Mouse (Mus musculus): ENCODE data around the gene Sh3rf3.
A peak's percentile ranks its signal among the peaks of the same experiment; 100 is the strongest.

The Sh3rf3 gene

DNA sequence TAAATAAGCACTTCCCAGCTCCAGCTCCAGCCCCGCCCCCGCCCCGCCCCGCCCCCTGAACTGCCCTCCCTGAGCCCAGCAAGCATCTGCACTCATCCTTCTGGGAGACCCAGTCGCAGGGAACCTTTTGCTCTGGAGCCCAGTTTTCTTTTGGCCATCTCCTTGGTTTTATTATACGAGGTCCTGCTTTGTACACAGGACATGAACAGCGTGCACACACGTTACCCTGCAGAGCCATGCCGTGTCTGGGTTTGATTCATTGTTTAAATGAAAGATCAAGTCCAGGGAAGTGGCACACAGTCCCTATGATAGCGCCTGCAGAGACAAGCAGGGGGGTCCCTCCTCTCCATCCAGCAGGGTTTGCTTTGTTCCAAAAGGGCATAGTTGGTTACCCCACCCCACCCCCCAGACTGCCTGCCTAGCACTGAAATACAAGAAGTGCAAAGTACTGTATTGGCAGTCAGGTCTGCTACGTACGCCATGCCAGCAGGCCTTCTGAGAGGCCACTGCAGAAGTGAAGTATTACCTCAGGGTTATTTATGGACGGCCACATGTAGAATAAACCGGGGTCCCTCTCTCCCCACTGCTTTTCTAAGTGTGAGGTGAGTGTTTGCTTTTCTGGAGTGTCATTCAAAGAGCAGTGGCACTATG, 41.5 kb downstream of the Sh3rf3 start:
- no peak for DNase-seq (ENCODE audit: low spot score)

DNA sequence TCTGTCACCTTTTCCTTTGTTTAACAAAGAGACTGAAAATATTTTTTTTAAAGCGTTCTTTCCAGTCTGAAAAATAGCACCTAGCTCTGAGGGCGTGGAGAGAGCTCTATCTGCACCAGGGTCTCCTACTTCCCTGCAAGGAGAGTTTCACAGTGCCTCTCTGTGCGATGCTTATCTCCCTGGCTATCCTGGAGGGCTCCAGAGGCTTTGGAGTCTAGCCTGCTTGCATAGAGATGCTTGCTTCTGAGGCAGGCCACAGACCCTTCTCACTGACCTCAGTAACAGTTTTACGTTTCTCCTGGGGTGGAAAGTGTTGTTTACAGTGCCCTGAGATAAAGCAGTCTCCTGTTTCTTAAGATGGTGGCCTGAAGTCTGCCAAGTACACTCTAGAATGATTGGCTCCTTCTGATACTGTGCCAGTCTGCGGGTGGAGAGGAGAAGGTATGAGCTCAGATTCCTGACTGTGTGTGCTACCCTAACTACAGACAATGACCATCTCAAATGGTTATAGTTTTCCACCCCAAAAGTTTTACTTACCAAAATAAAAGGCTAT, 42.1 kb downstream of the Sh3rf3 start:
- no peak for DNase-seq (ENCODE audit: low spot score)

GRCm38 (mm10) chr10:58855814-58856213, 42.7 kb downstream of the Sh3rf3 start:
- no peak for DNase-seq (ENCODE audit: low spot score)

GRCm38 (mm10) chr10:58856742-58857141, 43.6 kb downstream of the Sh3rf3 start:
- DNase-seq (ENCODE audit: low spot score), result no peak

DNA sequence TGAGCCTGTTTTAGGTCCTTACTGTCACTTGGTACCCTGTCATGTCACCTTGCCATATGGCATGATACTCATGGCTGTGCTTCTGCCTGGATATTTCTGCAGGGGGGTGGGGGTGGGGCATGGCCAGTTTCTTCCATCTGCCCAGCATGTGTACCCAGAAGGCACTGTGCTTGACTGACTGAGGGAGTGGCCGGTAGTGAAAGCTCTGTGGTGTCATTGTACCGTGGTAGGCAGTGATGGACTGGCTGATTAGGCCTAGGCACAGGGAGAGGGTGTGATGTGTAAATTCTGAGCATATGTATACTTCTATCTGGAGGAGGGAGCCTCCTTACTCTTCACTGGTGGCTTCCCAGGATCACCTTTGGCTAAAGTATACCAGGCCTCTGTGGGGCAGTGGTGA, 51.6 kb downstream of the Sh3rf3 start:
- DNase-seq (ENCODE audit: low spot score), result no peak

GRCm38 (mm10) chr10:58867536-58867935, 54.4 kb downstream of the Sh3rf3 start:
- DNase-seq (ENCODE audit: low spot score), result no peak

DNA sequence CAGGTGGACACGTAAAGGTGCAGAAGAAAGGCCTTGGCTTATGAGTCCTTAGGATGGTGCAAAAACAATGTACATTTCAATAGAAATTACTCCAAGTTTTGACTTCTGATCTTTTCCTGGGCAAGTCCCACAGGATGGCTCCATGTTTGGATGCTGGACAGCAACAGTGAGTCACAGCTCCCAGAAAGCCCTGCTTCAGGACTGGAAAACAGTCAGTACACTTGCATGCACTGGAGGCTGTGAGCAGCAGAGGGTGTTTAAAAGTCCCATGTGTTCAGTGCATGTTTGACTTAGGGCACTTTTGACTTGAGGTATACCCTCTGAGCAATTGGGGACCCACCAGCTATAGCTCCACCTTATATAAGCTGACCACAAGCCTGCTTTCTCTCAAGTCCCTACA, 56.7 kb downstream of the Sh3rf3 start:
- DNase-seq (ENCODE audit: low spot score), result no peak

- DNase-seq (ENCODE audit: low spot score), result no peak
These were observed 58.1 kb downstream of the Sh3rf3 start for GRCm38 (mm10) chr10:58871149-58871820.

DNA sequence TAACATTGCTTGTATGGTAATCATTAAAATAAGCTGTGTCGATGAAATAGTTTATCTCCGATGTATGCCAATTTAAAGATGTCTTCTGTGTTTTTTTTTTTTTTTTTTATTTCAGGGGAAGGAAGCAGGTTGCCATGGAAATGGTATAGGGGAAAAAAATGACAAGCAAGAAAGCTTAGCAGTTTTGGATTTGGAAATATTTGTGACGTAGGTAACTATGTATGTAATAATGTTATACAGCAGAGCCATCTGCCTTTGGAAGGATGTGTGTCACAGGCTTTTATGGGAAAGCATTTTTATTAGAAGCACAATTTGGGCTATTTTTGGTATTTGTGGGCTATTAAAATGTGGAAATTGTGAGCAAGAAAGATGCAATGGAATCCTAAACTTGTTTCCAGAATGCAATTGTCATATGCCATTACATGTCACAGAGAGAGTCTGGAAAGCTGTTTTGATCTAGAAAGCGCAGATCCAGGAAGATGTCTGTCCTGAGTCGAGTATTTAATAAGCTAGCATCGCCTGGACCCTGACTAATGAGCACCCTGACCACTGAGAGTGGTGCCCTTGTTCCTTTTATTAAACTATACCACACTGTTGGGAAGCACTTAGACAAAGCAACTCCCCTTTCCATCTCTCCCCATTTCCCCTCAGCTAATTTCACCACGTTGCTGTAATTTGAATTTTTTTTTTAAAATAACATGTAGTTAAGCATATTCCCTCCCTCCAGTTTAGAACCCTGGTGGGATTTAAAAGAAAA, 58.8 kb downstream of the Sh3rf3 start:
- DNase-seq (ENCODE audit: low spot score), result no peak

DNA sequence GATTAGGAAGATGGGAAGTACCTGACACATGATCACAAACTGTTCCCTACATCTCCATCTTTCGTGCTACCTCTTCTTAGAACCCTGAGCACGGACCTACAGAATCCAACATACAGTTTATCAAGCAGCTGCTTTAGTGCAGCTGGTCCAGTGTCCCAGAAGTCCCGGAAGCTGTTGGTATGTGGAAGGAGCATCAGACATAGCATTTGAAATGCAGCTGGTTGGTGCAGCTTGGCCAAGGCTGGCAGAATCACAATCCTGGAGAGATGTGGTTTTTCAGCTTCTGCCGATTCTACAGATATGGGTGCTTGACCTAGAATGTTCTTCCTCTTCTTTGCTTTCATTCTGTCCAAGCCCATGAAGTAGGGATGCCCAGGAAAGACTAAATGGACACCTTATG, 64.7 kb downstream of the Sh3rf3 start:
- no peak for DNase-seq (ENCODE audit: low spot score)

DNA sequence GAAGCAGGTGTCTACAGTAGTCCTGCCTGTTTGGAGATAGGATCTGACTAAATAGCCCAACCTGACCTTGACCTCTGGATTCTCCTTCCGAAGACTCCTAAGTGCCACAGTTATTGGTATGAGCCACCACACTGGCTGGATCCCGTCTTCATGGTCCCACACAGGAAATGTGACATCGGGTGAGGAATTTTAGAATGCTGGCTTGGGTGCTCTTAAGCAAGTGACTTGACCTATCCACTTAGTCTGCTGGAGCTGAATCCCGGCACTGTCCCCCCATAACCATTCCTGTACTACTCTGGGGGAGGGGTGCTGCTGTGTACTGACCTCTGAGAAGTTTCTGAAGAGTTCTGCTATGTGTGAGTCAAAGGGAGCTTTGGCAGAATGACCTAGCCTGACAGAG, 65.5 kb downstream of the Sh3rf3 start:
- DNase-seq (ENCODE audit: low spot score), result no peak

GRCm38 (mm10) chr10:58882741-58883140, 69.6 kb downstream of the Sh3rf3 start:
- DNase-seq (ENCODE audit: low spot score), result no peak

DNA sequence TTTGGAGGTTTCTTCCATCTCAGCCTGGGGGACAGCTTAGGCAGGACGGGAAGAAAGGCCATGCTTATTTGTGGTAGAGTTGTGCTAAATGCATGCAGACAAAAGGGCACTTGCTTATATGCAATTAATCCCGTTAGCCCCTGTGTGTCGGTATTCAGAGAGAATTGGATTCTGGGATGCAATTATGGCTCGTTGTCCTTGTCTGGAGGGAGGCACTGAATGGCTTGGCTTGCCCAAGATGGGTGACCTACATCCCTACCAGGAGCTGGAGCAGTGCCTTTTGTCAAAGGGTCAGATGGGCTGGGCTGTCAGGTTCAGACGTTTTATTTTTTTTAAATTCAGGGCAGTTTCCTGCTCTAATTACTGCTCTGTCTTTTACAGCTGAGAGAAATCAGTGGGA, 72.2 kb downstream of the Sh3rf3 start:
- DNase-seq (ENCODE audit: low spot score), result no peak

DNA sequence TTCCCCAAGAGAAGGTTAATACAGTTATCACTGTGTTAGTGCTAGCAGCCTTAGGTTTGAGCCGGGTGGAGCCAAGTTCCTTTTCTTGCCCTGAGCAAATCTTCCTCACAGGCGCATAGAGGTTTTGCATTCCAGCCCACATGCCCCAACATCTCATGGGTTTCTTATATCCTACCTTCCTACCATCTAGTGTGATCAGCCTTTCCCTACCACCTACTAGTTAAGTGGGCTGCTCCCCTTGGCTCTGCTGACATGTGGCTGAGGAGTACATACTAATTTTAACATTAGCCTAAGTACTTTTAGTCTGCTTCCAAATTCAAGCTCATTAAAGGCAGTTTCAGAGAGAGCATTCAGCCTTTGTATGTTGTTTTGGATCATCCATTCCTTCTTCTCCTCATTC, 72.7 kb downstream of the Sh3rf3 start:
- no peak for DNase-seq (ENCODE audit: low spot score)

DNA sequence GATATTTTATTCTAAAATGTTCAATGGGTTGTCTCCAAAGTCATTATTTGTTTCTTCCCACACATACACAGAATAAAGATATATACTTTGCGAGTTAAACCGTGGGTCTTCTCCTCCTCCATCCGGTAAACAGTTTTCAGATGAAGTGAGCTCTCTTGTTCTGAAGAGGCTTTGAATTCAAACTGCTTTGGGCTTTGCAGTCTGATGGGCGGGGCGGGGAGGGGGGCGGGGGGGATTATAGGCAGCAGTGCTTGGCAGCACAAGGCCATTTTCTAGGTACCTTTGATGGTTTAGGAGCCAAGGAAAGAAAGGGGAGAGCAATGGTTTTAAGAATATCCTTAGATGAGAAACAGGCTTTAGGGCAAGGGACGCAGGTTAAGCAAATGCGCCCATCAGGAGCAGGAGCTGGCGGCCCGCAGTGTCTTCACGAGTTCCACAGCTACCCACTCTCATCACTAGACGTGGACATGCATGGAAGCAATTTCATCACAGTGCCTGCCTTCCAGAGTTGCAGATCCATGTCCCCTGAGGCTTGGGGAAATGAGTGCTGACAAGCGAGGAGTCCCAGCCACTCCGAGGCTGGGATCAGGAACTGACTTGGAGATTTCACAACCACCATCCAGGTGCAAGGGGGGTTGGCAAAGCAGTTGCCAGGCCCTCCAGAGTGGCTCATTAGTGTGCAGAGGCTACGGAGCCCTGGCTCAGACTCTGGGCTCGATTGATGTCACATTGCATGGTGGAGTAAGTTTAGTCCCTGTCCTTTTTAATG, 77.7 kb downstream of the Sh3rf3 start:
- no peak for DNase-seq (ENCODE audit: low spot score)

GRCm38 (mm10) chr10:58895431-58895830, 82.3 kb downstream of the Sh3rf3 start:
- no peak for DNase-seq (ENCODE audit: low spot score)

DNA sequence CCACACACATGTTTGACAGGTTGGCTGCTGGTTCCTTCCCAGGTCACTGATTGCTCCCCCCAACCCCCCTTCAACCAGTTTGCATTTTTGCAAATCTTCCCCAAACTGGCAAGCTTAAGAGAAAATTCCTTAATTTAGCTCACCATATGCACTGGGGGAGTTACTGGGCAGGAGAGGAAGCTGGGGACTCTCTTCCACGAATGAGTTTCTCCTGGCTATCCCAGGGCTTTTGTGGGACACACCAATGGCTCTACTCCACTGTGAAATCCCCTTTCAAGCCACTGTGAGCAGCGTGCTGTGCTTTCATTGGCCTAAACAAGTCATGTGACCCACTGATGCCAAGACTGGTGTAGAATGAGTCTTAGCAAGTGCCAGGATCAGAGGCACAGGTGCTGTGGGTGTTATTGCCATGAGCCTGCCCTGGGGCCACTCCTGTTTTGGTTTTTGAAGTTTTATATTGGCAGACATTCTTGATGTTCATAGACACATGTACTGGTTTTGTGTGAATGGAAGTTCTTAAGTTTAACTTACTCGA, 83.9 kb downstream of the Sh3rf3 start:
- DNase-seq (ENCODE audit: low spot score), result no peak

GRCm38 (mm10) chr10:58905253-58905652, 92.1 kb downstream of the Sh3rf3 start:
- no peak for DNase-seq (ENCODE audit: low spot score)

DNA sequence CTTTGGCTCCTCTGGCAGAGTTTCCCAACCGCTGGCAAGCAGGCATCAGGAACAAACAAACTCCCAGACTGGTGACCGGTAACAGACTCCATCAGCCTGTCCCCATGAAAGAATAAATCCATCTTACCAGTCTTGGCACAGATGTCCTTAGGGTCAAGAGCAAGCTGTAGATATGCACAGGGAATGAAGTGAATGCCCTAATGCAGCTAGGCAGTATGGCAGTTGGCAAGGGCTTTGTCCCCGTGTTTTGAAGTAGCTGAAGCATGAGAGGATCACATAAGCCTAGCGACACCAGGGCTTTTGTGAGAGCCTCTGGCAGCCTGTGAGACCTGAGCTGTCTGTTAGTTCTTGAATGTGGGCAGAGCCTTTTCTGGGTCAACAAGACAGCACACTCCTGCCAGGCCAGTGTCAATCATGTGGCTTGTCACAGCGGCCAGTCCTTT, 93.9 kb downstream of the Sh3rf3 start:
- DNase-seq (ENCODE audit: low spot score), result no peak

DNA sequence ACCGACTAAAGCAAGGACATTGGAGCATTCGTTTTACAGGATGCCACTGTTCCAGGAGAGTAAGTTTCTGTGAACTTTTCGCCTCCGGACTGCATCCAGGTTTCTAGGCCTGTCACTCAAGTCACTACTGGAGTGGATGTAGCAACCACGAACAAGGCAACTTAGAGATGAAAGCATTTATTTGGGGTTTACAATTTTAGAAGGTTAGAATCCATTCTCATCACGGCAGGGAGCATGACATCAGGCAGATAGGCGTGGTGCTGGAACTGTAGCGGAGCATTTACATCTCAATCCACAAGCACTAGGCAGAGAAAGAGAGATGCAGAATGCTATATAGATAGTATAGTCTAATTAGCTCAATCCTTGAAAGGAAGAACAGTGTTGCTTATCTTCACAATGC, 95.3 kb downstream of the Sh3rf3 start:
- DNase-seq (ENCODE audit: low spot score), result no peak

- DNase-seq (ENCODE audit: low spot score), result peak; percentile 14
These were observed 102.4 kb downstream of the Sh3rf3 start for GRCm38 (mm10) chr10:58915301-58916245.

Measured in urinary bladder, postnatal 14 days (tissue).